Mouse (Mus musculus) spleen, adult 2 months (tissue): ENCODE data around the gene Col2a1.

ENCODE experiments used
- CTCF ChIP-seq: fragments of 200-500 bp; IDR thresholded peaks from 2 replicates; pipeline ENCODE4 v1.5.1; 2011; ENCODE audit warnings: mild to moderate bottlenecking, inconsistent platforms; ENCODE audit not compliant: insufficient read depth, insufficient read length, insufficient replicate concordance; ENCODE audit errors: extremely low read depth
- POLR2A ChIP-seq: fragments of 200-500 bp; IDR thresholded peaks from 2 replicates; pipeline ENCODE4 v1.6.1; 2011; ENCODE audit warnings: low read depth, low read length, inconsistent platforms

DNA sequence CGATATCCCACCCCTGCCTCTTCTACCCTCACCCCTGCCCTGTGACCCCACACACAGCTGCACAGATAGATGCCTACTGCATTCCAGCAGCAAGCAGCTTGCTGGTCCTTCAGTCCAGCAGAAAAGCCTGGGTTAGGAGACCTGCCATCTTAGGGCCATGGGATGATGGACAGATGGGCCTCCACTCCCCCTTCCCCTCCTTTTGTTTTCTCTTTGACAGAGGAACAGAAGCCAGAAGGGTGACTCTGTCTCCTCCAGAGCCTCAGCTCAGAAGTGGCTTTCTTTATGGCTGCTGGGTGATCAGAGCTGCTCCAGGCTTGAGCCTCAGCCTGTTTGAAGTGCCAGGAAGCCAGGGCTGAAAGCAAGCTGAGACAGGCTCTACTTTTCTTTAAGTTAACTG is 15.0 kb downstream of the Col2a1 start:
- TF ChIP-seq POLR2A (no peak), CTCF (no peak)
